8 mouse cellular contexts compared by ENCODE assay signal in the genomic region with DNA sequence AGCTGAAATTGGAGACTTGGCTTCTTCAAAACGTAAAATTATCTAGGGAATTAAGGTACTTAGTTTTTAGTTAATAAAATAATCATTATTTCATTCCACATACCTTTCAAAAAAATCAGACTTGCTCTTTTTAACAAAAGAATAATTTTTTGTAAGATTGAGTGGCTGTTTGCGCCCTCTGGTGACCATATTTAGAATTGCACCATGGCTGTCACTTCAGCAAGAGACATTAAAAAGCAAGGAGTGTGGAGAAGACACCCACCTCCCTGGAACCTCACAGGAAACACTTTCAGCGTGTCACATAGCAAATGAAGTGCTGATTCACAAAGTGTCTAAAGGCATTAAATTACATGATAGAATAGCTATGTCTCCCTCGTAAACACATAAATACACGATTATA. TPM values are rescaled to one million over a fixed set of nuclear protein-coding genes. Genes with fewer than 3 reads are reported as not detected.
DNase-seq lines count a peak whose midpoint lies in the region; ATAC-seq and TF ChIP-seq lines count a peak whose summit lies in the region.

No protein-coding gene starts in this region.

- TF ChIP-seq CTCF in heart, adult 2 months (IDR thresholded peaks at IDR 0.05): peak; percentile 91

- peak; percentile 45; the same call in 1 of the 2 replicates for ATAC-seq in megakaryocyte, adult 5-6 weeks (ENCODE audit: poor library complexity, severe bottlenecking)

- H3K27me3 ChIP-seq in heart, adult 2 months (ENCODE audit: control insufficient read depth, insufficient read depth, low read length): no peaks in the 10 kb centered on the region

- no peaks in the 10 kb centered on the region for H3K79me2 ChIP-seq in heart, adult 2 months (replicated peaks; ENCODE audit: control insufficient read depth, insufficient read depth, low read length)

- H3K4me3 ChIP-seq in heart, adult 2 months: no peak overlapping the region

- WGBS in heart, adult 2 months: 35% methylated on average over 5 of the region's 5 CpGs

- peak in 1 of 2 experiments; percentile 53 for DNase-seq in heart, adult 2 months
- no peak for DNase-seq in heart, postnatal 25 days (ENCODE audit: low spot score)
- DNase-seq in testis, postnatal 10 days (ENCODE audit: low spot score): peak; percentile 58
- DNase-seq in testis, postnatal 14 days (ENCODE audit: low spot score): no peak
- DNase-seq in cerebellum, adult 8-10 months: peak; percentile 24
- DNase-seq in kidney, postnatal 10 days: peak; percentile 54
- DNase-seq in thymus, postnatal 25 days: peak; percentile 33

- no peak for TF ChIP-seq EP300 in heart, adult 2 months (IDR thresholded peaks at IDR 0.05; ENCODE audit: insufficient read depth, low read depth, low read length)

- H3K9ac ChIP-seq in heart, adult 2 months (ENCODE audit: low read depth, low read length): no peak overlapping the region

- TF ChIP-seq POLR2A in heart, adult 2 months (IDR thresholded peaks at IDR 0.05; ENCODE audit: insufficient read depth, low read depth, low read length): no peak

- H3K36me3 ChIP-seq in heart, adult 2 months (ENCODE audit: control insufficient read depth, insufficient read depth, low read length): no peaks in the 10 kb centered on the region

- no peaks in the 10 kb centered on the region for H3K4me1 ChIP-seq in heart, adult 2 months (ENCODE audit: control insufficient read depth, insufficient read depth, low read length)

- H3K27ac ChIP-seq in heart, adult 2 months: no peak overlapping the region

- intact Hi-C loops in heart, adult 2 months (cut with DNase I): loop anchor here (5.0 kb wide), 1 partner anchor 162 kb away; no protein-coding TSS in a partner anchor
- intact Hi-C loops in heart, postnatal 25 days (cut with DNase I): no loop called here

RNA-seq across cellular contexts. Expression of gene Nxf2, which starts 34.2 kb away (rescaled TPM):
- not detected for total RNA-seq in heart, adult 2 months (2021)
- 0.06 TPM in 1 of 2 replicates, not detected in the other for polyA plus RNA-seq in heart, adult 2 months (2012; rRNA removed)
- not detected for total RNA-seq in heart, postnatal 25 days (2021)
- 0.22 TPM in 1 of 2 replicates, not detected in the other for total RNA-seq in megakaryocyte, adult 5-6 weeks (2015)
- total RNA-seq in megakaryocyte, adult 5-6 weeks (2017): 0.26 TPM in 1 of 2 replicates, not detected in the other

Comparison
In these comparisons a context has a peak if more than half of its experiments do, and no peak if none do; other contexts are left out.
1. DNase-seq: peak in testis, postnatal 10 days (single experiment), cerebellum, adult 8-10 months (single experiment), kidney, postnatal 10 days (single experiment) and thymus, postnatal 25 days (single experiment); none in heart, postnatal 25 days (single experiment) and testis, postnatal 14 days (single experiment).